Mouse (Mus musculus): ENCODE results near the gene Olfr1045. TPM values are rescaled to one million over a fixed set of nuclear protein-coding genes. Genes with fewer than 3 reads are reported as not detected.
"Not testable (repeated sequence)": the region's sequence is repeated elsewhere in the genome, so short reads cannot be mapped to it uniquely, and the experiment has no call there.

The Olfr1045 gene
- not detected for total RNA-seq (2021)
- long read RNA-seq, experiment 1 = 0 reads
- long read RNA-seq, experiment 2 = 0 reads

GRCm38 (mm10) chr2:86202909-86203308 lies at the start of gene Olfr1045:
Gene Olfr1045 (minus strand): TSS chr2:86203009.
- no peak for DNase-seq

- DNase-seq = no peak
Measured at GRCm38 (mm10) chr2:86240189-86240588, 37.4 kb upstream of the Olfr1045 start, which contains the start of gene Olfr1048. Gene Olfr1048 (minus strand): TSS chr2:86240289.

DNA sequence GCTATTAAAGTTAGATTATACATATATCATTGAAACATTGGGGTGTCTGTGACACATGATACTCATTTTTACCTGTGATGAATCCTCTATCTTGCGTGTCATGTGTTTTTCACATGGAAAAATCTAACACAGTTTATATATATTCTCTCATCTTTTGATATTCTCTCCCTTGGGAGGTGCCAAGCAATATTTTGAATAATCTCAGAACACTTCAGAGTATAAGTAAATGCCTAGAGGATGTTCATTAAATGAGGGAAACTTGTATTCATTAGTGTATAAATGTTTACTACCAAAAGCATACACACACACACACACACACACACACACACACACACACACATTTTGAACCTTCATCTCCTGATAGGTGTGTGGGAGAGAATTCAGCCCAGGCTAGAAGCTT lies 28.5 kb upstream of the Olfr1045 start, which contains the start of gene Olfr1047:
Gene Olfr1047, minus strand, starts transcription at position 101 of the 400 bp plus-strand sequence.
- no peak for DNase-seq

DNA sequence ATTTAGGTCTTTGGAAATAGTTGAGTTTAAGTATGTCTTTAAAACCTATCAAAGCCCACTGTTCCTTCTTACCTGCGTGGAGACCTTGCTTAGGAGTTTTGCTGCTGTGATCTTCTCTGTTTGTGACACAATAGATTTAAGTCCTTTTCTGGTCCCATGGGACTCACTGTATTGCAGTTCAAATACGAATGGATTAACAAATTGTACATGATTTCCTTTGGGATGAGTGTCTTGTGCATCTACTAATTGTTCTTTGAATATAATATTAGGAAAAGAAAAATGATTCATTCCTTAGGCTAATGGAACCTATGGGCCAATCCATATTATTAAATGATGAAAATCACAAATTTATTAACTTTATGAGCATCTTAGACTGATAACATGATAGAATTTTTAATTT lies 16.4 kb upstream of the Olfr1045 start, which contains the start of gene Olfr1046:
Gene Olfr1046, minus strand, starts transcription at position 101 of the 400 bp plus-strand sequence.
- DNase-seq = no peak

- DNase-seq = no peak
Measured at GRCm38 (mm10) chr2:86195863-86196262, 6.9 kb downstream of the Olfr1045 start.

DNA sequence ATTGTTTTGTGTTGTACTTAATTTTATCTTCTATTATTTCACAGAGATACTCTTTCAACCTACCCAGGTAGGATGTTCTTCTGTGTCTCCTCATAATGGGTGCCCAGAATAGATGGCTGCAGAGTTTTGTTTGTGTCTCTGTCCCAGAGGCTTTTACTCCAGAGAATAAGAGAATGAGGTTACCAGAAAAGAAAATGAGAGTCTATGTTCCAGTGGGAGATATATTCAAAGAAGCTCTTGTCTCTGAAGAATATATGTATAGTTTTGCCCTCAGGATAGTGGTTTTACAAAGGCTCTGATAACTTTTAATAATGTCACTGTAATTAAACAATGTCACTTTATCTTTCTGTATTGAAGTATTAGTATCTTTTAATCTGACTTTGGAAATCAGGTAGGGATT lies 17.2 kb downstream of the Olfr1045 start, which contains the start of gene Olfr52:
Gene Olfr52, minus strand, starts transcription at position 101 of the 400 bp plus-strand sequence.
- DNase-seq = no peak

- DNase-seq = no peak
Measured at GRCm38 (mm10) chr2:86179950-86180349, 22.9 kb downstream of the Olfr1045 start.

GRCm38 (mm10) chr2:86177720-86178119 lies 25.1 kb downstream of the Olfr1045 start, which contains the start of gene Olfr1044:
Gene Olfr1044 (minus strand): TSS chr2:86177820.
- no peak for DNase-seq

DNA sequence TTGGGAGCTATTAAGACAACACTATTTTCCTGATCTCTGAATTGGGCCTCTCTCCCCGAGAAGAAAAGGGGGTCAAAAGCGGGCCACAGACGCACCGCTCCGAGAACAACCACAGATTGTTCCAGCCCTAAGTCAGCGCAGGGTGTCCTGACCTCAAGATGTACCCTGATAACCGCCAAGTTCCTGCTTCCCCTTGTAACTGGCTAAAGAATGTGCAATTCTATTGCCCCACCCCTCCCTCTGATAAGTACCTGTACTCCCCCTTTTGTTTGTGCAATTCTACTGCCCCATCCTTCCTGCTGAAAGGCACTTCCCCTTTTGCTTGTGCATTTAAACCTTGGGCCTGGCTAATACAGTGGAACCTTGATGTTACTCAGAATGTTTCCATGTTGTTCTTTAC lies 27.4 kb downstream of the Olfr1045 start:
- not testable (repeated sequence) for DNase-seq

DNA sequence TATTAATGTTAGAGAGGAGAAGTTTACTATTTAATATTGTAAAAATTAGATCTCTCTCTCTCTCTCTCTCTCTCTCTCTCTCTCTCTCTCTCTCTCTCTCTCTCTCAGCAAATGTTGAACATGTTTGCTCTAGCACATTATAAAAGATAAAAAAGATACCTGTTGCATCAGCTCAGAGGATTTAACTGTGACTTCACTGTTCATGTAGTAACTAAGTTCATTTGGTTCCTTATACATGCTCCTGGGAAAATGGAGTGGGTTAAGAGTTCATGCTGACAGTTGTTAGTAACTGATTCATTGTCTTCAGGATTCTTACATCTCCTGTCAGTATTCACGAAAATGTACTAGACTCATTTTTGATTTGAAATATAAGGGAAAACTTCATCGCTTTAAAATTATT lies 35.4 kb downstream of the Olfr1045 start, which contains the start of gene Olfr1043:
Gene Olfr1043, minus strand, starts transcription at position 101 of the 400 bp plus-strand sequence.
- DNase-seq = no peak

- DNase-seq = no peak
Measured at GRCm38 (mm10) chr2:86161738-86162137, 41.1 kb downstream of the Olfr1045 start, which contains the start of gene Olfr1042. Gene Olfr1042 (minus strand): TSS chr2:86161838.

GRCm38 (mm10) chr2:86146632-86147031 lies 56.2 kb downstream of the Olfr1045 start, which contains the start of gene Olfr1040:
Gene Olfr1040 (minus strand): TSS chr2:86146732.
- DNase-seq = no peak

Other genes starting within 250 kb of the Olfr1045 start
- gene Olfr1029, start 229.1 kb downstream of the Olfr1045 start, total RNA-seq (2021) = not detected
- gene Olfr1030, start 223.7 kb downstream of the Olfr1045 start, total RNA-seq (2021) = not detected
- gene Olfr1031, start 212.7 kb downstream of the Olfr1045 start, total RNA-seq (2021) = not detected
- gene Olfr1032, start 197.5 kb downstream of the Olfr1045 start, total RNA-seq (2021) = not detected
- 1 to 10 TPM; 2.8 to 3.9 TPM for gene Olfr1033, start 182.4 kb downstream of the Olfr1045 start, total RNA-seq (2021)
- under 1 TPM; 0.12 to 0.15 TPM for gene Olfr1034, start 157.1 kb downstream of the Olfr1045 start, total RNA-seq (2021)
- gene Olfr1036, start 129.0 kb downstream of the Olfr1045 start, total RNA-seq (2021) = not detected
- not detected for gene Olfr1037, start 115.6 kb downstream of the Olfr1045 start, total RNA-seq (2021)
- not detected for gene Olfr1039, start 67.1 kb downstream of the Olfr1045 start, total RNA-seq (2021)
- gene Olfr1040, start 56.3 kb downstream of the Olfr1045 start, total RNA-seq (2021) = not detected
- not detected for gene Olfr1042, start 41.2 kb downstream of the Olfr1045 start, total RNA-seq (2021)
- gene Olfr1043, start 35.5 kb downstream of the Olfr1045 start, total RNA-seq (2021) = not detected
- gene Olfr1044, start 25.2 kb downstream of the Olfr1045 start, total RNA-seq (2021) = not detected
- not detected for gene Olfr52, start 17.3 kb downstream of the Olfr1045 start, total RNA-seq (2021)
- not detected for gene Olfr1046, start 16.3 kb upstream of the Olfr1045 start, total RNA-seq (2021)
- not detected for gene Olfr1047, start 28.4 kb upstream of the Olfr1045 start, total RNA-seq (2021)
- gene Olfr1048, start 37.3 kb upstream of the Olfr1045 start, total RNA-seq (2021) = not detected
- gene Olfr1049, start 55.3 kb upstream of the Olfr1045 start, total RNA-seq (2021) = not detected
- gene Olfr1051, start 76.1 kb upstream of the Olfr1045 start, total RNA-seq (2021) = not detected
- not detected for gene Olfr1052, start 89.4 kb upstream of the Olfr1045 start, total RNA-seq (2021)
- not detected for gene Olfr1053, start 112.3 kb upstream of the Olfr1045 start, total RNA-seq (2021)
- gene Olfr1054, start 132.4 kb upstream of the Olfr1045 start, total RNA-seq (2021) = not detected
- gene Olfr1055, start 147.3 kb upstream of the Olfr1045 start, total RNA-seq (2021) = not detected
- not detected for gene Olfr1056, start 159.5 kb upstream of the Olfr1045 start, total RNA-seq (2021)
- not detected for gene Olfr1057, start 175.4 kb upstream of the Olfr1045 start, total RNA-seq (2021)
- gene Olfr1058, start 185.6 kb upstream of the Olfr1045 start, total RNA-seq (2021) = not detected
- not detected for gene Olfr1061, start 211.0 kb upstream of the Olfr1045 start, total RNA-seq (2021)
- gene Olfr1062, start 223.7 kb upstream of the Olfr1045 start, total RNA-seq (2021) = not detected
- not detected for gene Olfr1065, start 247.6 kb upstream of the Olfr1045 start, total RNA-seq (2021)